Mouse (Mus musculus) urinary bladder, postnatal 10 days (tissue): ENCODE results near the gene Tns1.
"Not testable (repeated sequence)": the region's sequence is repeated elsewhere in the genome, so short reads cannot be mapped to it uniquely, and the experiment has no call there.

Source experiments
- DNase-seq: peaks from one replicate; pipeline ENCODE4 v3.0.0; 2022; ENCODE audit warnings: low spot score

Gene Tns1

DNA sequence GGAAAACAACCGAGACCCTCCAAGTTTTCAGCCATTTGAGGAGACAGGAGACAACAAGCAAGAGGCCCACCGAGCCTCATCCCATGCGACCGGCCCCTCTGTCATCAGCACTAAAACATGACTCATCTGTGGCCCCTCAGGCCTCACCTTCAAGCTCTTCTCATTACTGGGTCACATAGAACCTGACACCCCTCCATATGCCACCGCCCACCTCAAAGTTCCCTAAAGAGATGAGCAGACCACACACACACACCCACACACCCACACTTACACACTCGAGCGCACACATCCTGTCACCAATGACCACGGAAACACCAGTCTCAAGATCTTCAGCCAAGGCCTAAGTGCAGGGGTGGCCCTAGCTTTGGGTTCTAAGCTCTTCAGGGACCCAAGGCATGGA is 213.5 kb downstream of the Tns1 start:
- peak; percentile 9 for DNase-seq

DNA sequence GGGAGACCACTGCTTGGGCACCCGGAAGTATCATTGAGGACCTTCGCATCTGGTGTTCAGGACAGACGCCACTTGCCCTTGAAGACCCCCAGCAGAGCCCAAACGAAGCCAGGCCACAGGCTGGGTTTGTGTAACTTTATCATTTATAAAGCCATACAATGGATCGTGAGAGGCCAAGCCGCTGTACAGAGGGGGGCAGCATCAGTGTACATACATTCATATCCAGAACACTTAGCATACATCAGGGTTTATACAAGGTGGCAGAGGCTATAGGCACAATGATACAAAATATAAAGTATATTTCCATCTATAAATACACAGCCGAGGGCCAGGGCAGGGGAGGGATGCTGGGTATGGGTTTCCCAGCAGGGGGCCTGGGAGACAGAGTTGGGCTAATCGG is 214.1 kb downstream of the Tns1 start:
- DNase-seq: peak; percentile 5

DNA sequence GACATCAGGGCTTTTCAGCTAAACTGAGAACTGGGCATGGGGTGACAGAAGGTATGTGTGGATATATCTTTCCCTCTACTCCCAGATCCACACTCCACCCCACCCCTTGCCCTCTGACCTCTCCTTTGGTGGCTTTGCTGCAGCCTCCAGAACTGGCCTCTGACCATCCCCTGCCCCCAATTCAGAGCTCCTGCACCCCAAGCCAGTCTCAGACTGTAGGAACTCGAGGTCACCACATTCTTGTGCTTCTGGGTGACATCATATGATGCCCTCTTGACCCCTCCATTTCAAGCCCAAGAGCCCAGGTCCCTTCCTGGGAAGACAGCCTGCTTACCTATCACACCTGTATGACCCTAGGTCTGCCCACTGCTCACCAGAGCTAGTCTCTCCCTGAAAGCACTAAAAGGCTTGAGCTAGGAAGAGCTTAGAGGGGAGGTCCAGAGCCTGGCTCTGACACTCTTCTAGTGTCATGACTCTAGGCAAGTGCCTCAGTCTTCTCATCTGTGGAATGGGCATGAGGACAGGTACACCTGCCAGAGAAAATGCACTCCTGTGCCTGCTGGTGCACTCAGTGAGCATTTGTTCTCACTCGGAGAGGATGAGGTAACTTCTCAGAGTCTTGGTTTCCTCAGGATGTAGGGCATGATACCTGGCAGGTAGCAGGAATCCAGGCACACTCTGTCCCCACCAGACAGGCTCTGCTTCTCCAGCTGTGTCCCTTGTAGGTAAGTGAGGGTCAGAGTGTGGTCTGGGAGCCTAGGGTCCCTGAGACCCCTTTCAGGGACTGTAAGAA is 214.9 kb downstream of the Tns1 start:
- DNase-seq: peak; percentile 5

DNA sequence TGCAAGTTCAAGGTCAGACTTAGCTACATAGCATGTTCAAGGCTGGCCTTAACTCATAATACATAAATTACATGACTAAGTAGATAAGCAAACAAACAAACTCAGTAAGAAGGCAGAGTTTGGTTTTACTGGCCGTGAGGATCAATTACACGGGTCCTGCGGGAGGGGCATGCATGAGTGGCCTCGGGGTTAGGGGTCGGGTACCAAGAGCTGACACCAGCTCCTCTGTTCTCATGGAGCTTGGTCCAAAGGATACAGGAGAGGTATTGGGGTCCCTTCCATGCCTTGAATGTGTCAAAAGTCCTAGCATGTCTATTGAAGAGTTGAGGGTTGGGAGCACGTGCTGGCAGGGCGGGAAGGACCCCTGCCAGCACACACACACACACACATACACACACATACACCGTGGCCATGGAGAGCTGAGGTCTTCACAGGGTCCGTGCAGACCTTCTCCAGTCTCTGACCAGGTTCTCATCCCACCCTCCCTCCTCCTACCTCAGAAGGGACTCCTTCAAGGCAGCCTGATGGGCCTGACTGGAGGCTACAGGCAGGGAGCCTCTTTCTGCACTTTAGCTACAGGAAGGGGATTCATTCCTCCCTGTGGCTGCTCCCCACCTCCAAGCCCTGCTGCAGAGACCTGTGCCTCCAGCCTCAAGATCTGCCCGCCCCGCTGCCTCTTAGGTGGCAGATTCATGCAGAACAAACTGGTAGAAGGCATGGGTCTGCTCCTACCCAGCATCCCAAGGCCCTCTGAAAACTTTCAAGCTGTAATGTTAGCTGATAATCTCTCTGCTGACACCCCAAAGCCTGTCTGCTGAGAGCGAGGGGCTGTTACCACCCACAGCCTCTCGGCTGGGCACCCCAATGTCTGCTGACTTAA is 215.9 kb downstream of the Tns1 start:
- no peak for DNase-seq

DNA sequence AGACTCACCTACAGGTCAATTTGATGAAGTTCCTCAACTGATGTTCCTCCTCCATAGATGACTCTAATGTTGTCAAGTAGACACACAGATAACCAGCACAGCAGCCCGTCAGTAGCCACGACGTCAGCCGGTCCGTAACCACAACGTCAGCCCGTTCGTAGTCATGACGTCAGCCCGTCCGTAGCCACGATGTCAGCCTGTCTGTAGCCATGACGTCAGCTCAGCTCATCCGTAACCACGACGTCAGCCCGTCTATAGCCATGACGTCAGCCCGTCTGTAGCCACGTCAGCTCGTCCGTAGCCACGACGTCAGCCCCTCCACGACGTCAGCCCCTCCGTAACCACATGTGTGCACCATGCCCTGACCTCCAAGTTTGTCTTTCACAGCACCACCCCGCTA is 217.1 kb downstream of the Tns1 start:
- DNase-seq: no peak

DNA sequence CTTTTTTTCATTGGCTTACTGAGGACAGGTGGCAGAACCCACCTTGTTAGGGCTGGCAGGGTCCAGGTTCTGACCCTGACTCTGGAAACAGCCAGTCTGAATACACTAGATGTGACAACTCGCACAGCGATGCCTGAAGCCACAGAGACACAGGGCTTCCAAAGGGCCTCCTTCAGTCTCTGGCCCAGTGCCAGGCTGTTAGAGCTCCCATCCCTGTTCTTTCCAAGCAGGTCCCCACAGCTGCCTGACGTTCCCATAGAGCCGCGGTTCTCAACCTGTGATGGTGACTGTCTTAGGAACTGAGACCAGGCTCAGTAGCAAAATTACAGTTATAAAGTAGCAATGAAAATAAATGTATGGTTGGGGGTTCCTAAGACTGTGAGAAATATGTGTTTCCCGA is 217.9 kb downstream of the Tns1 start:
- no peak for DNase-seq

DNA sequence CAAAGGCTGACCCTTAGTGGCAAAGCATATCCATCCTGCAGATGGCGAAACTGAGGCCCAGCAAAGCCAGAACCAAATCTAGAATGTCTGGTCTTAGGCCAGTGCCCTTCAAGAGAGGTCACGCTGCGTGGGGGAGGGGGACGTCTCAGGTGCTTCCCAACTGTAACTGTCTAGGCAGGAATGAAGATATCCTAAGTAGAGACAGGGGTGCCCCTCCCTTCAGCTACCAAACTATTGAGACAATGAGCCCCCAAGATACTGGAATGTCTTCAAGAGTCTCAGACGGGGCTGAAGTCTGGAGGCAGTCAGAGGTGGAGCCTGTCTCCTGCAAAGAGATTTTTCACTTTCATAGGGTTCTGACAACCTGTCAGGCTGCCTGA is 218.4 kb downstream of the Tns1 start:
- no peak for DNase-seq

DNA sequence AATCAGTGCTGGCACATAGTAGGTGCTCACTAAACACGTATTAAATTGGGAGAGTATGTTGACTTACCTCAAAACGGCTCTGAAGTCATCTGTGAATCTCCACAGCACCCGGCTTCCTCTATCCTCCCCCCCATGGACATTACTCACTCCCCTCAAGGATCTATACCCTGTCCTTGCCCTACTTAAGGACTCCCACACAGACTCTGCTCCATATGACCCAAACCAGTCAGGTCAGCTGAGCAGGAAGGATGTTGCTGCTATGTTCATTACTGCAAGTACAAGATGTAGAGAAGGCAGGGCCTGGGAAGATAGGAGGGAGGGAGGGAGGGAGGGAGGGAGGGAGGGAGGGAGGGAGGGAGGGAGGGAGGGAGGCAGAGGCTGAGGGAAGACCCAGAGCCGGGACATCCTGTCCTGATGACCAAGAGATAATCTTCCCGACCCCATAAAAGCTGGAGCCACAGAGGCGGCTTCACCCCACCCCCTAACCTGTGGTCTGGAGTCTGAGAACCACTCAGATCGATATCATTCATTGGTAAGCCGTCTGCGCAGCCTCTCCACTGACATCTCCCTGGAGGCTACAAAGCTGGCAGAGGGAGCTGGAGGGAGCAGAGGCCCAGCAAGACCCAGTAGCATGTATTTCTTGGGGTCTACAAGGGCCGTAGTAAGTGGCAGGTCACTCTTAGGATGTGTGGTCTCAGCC is 219.0 kb downstream of the Tns1 start:
- no peak for DNase-seq

DNA sequence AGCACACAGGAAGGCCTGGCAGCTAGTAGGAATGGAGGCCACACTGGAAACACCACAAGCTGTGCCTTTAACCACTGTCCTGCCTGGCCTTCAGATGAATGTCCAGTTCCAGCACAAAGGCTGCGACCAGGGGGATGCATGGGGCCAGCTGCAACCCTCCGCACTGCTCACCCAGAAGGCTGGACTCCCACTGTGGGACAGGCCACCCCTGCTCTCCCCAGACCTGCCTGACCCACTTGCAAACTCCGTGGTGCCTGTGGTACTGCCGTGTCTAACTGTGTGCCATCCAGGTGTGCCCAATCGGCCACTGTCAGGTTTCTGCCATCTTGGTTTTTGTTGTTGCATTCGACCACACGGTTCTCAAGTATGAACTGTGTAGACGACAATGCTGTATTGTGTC is 219.6 kb downstream of the Tns1 start:
- DNase-seq: no peak

DNA sequence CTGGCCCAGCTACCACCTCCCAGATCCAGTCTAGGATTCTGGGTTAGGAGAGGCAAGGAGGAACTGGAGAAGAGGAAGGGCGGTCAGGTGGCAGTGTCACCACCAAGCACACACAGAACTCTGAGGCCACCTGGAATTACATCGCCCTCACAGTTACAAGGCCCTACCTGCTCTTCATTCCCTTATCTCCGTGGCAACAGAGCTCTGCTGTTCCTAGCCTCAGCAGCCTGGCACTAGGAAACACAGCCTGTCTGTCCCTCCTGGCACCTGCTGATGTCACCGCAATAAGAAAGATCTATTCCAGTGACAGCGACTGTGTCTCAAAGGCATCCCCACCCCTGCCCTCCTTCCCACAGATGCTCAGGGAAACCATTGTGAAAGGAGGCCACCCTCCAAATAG is 221.2 kb downstream of the Tns1 start:
- DNase-seq: no peak

DNA sequence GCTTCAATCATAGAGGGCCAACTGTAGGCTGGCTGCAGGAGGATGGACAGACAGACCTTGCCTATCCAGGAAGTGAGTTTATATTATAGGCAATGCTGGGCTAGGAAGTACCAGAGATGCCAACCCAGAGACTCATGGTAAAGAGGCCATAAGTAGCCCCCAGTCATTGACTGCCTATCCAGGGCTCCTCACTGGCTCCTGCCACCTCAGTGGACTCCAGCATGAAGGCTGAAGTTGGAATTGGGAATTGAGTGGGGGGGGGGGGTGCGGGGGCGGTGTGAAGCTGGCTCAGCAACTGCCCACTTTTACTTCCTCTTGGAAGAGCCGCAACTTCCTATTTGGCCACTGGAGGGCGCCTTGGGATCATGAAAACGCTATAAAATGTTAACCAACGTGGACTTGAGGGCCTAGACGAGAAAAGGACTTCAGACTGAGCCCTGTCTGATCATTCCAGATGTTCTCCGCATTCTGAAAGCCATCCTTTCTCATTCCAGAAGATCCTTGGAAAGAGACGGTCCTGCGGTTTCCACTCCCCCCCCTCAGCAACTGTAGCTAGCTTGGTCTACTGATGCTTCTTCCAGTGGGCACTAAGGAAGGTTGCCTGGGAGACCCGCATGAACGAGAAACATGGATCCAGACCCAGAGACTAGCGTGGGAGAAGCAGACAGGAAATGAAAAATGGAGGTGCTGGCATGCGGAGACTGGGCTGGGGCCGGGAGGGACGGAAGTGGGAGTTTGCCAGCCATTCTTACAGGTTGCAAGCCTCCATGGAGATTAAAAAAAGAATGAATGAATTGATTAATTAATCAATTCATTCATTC is 221.9 kb downstream of the Tns1 start:
- DNase-seq: no peak

DNA sequence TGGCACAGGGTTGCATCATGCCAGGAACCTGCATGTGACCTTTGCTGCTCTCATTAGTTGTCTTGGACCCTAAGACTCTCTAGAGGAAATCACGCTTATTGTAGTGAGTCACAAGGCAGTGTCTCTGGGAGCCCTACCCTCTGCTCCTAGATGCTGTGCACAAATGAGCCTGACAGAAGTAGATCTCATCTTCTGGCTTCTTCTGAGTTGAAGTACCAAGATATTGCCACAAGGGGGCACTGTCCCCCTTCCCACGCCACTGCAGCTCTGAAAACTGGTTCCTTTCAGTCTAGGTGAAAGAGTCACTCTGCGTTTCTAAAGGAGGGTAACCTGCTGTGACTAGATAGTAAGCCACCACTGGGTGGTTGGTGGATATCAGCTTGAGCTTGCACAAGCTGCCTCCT is 222.8 kb downstream of the Tns1 start:
- DNase-seq: no peak

DNA sequence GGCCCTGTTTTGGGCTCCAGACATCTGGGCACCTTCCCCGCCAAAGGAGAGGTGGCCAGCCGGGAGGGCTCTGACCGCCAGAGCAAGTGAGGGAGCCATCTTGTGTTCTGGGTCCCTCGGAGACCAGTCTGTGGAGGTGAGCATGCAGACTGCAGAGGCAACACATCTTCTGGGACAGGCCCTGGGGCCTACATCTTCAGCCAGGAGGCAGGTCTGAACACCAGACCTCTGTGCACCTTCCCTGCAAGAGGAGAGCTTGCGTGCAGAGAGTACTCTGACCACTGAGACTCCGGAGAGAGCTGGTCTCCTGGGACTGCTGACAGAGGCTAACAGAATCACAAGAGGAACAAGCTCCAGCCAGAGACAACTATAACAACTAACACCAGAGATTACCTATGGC is 228.8 kb downstream of the Tns1 start:
- not testable (repeated sequence) for DNase-seq

DNA sequence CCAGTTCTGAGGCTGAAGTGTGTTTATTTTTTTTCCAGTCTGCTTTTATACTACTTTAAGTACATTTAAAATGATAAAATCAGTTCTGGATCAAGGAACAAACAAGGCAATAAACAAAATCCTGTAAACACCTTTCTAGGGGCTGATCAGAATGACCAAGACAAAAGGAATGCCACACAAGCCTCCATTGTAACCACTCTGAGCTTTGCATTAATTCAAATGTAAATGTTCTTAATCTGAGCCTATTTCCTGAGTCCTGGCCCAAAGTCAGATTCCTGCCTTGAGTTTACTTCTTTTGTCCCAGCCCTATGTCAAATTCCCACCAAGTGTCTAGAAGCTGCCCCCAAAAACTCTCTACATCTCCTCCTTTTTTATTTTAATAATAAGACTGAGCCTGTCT is 243.5 kb downstream of the Tns1 start:
- DNase-seq: no peak

DNA sequence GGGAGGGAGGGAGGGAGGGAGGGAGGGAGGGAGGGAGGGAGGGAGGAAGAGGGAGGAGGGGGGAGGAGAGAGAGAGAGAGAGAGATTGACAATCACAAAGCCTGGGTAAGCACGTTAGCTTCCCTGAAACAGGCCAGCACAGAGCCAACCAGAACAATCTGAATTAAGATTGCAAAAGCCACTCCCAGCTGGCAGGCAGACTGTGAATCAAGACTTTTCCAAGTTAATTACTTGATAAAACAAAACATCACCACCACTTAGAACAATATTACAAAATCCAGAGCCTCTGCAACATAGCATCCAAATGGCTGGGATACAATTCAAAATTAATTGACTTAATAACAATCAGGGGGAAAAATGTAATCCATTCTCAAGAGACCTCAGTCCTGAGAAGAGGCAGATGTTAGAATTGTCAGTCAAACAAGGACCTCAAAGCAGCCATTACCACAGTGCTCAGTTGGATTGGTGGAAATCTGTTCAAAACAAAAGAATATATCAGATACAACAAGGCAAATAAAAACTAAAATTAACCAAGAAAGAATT is 248.5 kb downstream of the Tns1 start:
- no peak for DNase-seq

DNA sequence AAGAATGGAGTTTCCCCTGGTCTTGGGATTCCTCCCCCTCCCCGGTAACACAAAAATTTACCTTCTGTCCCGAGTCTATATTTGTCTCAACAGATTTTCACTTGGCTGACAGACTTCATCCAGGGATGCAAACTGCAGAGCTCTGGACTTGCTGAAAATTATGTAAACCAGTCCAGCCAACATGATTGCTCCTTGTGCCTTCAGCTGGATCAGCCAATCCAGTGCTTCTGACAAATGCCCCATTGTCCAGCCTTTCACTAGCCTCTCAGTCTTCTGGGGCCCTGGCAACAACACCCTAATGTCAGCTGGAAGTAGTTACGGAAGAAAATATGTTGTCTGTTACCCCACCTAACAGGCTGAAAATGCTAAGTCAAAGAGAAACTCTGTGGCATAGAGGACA is 259.9 kb downstream of the Tns1 start:
- DNase-seq: no peak

DNA sequence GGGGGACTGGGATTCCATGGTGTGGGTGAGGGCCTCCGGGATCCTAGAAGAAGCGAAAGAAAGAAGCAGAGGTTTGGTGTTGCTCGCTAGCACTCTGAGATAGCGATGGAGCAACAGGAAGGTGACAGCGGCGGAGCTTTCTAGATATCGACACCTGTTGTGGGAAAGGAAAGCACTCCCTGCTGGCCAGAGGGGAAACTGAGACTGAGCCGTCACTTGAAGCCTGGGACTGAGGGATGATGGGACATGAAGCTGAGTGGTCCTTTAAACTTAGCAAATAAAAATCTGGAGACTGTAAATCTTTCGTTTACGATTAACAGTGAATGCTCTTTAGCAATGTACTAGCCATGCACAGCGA is 261.2 kb downstream of the Tns1 start:
- DNase-seq: no peak

DNA sequence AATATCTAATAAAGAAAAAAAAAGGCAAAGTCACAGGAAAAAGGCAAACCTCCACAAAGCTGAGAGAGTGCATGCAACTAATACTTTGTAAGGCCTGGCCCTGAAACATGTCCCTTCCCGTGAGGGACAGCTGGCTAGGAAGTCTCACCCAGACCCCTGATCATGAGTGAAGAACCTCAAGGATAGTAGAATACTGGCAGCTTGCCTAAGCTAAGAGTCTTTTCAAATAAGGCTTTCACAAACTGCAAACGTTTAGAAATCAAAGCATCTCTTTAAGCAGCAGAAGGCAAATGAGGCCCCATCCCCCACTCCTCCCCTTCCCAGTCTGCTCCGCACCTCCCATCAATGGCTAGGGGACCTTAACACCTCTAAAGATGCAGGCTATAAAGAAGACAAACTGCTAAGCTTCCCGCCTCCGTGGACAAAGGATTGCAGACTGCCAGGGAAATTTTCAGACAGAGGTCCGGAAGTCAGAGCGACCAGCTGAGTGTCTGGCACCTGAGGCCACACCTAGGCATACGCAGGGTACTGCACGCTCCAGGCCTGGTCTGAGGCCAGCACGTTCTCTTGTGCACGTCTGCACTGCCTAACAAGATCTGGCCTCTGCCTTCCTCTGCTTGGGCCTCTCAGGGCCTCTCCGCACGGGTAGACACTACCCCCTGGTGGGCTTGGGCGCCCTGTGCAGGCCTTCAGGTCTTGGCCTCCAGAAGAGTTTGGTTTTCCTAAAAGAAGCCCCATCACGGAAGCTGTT is 261.8 kb downstream of the Tns1 start:
- peak; percentile 24 for DNase-seq

DNA sequence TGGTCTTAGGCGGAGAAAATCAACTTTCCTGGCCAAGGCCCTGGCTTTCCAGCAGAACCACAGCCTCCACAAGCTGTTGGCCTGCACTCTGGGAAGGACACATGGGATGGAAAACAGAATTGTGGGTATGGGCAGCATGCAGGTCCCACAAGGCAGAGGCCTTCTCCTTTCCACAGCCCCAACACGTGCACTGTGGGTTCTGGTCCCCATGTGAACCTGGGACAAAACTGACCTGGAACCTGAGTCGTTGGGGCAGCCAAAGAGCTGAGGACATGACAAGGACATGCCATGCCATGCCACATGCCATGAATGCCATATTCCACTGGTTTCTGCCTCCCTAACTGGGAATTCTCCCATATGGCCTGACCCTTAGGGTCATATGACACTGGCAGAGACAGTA is 263.8 kb downstream of the Tns1 start:
- no peak for DNase-seq
